ENCODE assay signal across 24 mouse cellular contexts in the genomic region with DNA sequence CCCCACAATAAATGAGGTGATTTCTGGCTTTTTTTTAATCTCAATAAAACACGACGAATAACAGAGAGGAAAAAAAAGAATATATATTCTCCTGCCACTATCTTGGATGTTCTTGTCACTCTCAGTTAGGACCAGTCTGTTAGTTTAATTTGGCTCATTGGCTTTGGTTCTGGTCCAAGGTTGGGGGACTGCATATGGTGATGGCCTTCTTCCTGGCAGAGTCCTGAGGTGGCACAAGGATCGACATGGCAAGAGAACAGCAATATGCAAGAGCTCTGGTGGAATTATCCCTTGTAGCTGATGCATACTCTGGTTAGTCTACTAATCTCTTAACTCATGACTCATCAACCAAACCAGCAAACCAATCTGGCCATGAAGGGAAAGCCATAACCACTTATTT. TPM values are rescaled to one million over a fixed set of nuclear protein-coding genes. Genes with fewer than 3 reads are reported as not detected.
DNase-seq lines count a peak whose midpoint lies in the region; ATAC-seq and TF ChIP-seq lines count a peak whose summit lies in the region.
"Had no signal": no experiment of that assay in that cellular context is flagged by ENCODE, and none has a peak within 500 bp of the region (broad histone marks: within the 10 kb centered on the region; RNA-seq: fewer than 3 reads in every experiment).

No protein-coding gene starts in this region.

- intact Hi-C loops in heart, postnatal 25 days (cut with DNase I): no loop called here

- H3K27me3 ChIP-seq in Patski: peaks cover 15% of the 10 kb centered on the region
- no peaks in the 10 kb centered on the region for H3K27me3 ChIP-seq in forebrain, embryonic 15.5 days
- no peaks in the 10 kb centered on the region for H3K27me3 ChIP-seq in midbrain, embryonic 11.5 days (ENCODE audit: control insufficient read depth, insufficient read depth, low read length)
- H3K27me3 ChIP-seq: embryonic facial prominence, embryonic 12.5 days; heart, embryonic 13.5 days; hindbrain, embryonic 12.5 days had no signal

- H3K9me3 ChIP-seq in forebrain, embryonic 15.5 days: no peaks in the 10 kb centered on the region
- H3K9me3 ChIP-seq in midbrain, embryonic 11.5 days (ENCODE audit: control insufficient read depth, low read length): no peaks in the 10 kb centered on the region
- H3K9me3 ChIP-seq: embryonic facial prominence, embryonic 12.5 days; heart, embryonic 13.5 days; hindbrain, embryonic 12.5 days had no signal

- H3K4me2 ChIP-seq in forebrain, embryonic 15.5 days (replicated peaks): no peak overlapping the region
- H3K4me2 ChIP-seq in midbrain, embryonic 11.5 days: no peak overlapping the region
- H3K4me2 ChIP-seq: embryonic facial prominence, embryonic 12.5 days; heart, embryonic 13.5 days; hindbrain, embryonic 12.5 days had no signal

- WGBS in forebrain, embryonic 15.5 days: 90% methylated on average over 3 of the region's 3 CpGs
- 96% methylated on average over 3 of the region's 3 CpGs for WGBS in midbrain, embryonic 11.5 days

- TF ChIP-seq CTCF in Patski (IDR thresholded peaks at IDR 0.05): no peak

- POLR2A ChIA-PET in Patski (lab: Charles Lee): no interaction called here

- no peak overlapping the region for H3K4me3 ChIP-seq in forebrain, embryonic 15.5 days
- no peak overlapping the region for H3K4me3 ChIP-seq in midbrain, embryonic 11.5 days (ENCODE audit: low read depth, low read length)
- H3K4me3 ChIP-seq: embryonic facial prominence, embryonic 12.5 days; heart, embryonic 13.5 days; hindbrain, embryonic 12.5 days had no signal

- H3K4me1 ChIP-seq in forebrain, embryonic 15.5 days: no peaks in the 10 kb centered on the region
- no peaks in the 10 kb centered on the region for H3K4me1 ChIP-seq in midbrain, embryonic 11.5 days (ENCODE audit: control insufficient read depth, insufficient read depth, low read length)
- H3K4me1 ChIP-seq: embryonic facial prominence, embryonic 12.5 days; heart, embryonic 13.5 days; hindbrain, embryonic 12.5 days had no signal

- H3K36me3 ChIP-seq in forebrain, embryonic 15.5 days: no peaks in the 10 kb centered on the region
- no peaks in the 10 kb centered on the region for H3K36me3 ChIP-seq in midbrain, embryonic 11.5 days (ENCODE audit: control insufficient read depth, insufficient read depth, low read length)
- H3K36me3 ChIP-seq: embryonic facial prominence, embryonic 12.5 days; heart, embryonic 13.5 days; hindbrain, embryonic 12.5 days had no signal

- peak; percentile 57 for ATAC-seq in Patski
- ATAC-seq in forebrain, embryonic 15.5 days (replicated peaks): no peak
- ATAC-seq in midbrain, embryonic 11.5 days (ENCODE audit: low FRiP score): no peak
- ATAC-seq: forebrain, embryonic 14.5 days; hindbrain, embryonic 16.5 days had no signal

- in situ Hi-C loops in Patski (cut with MboI; ENCODE audit: low pct_unique_long_range_greater_than_20kb): no loop called here

- H3K9ac ChIP-seq in forebrain, embryonic 15.5 days (replicated peaks): no peak overlapping the region
- H3K9ac ChIP-seq in midbrain, embryonic 11.5 days (ENCODE audit: low read length): no peak overlapping the region
- H3K9ac ChIP-seq: embryonic facial prominence, embryonic 12.5 days; heart, embryonic 13.5 days; hindbrain, embryonic 12.5 days had no signal

- no peak overlapping the region for H3K27ac ChIP-seq in forebrain, embryonic 15.5 days (replicated peaks)
- no peak overlapping the region for H3K27ac ChIP-seq in midbrain, embryonic 11.5 days (ENCODE audit: low read depth, low read length)
- H3K27ac ChIP-seq: embryonic facial prominence, embryonic 12.5 days; heart, embryonic 13.5 days; hindbrain, embryonic 12.5 days had no signal

- DNase-seq in Patski (ENCODE audit: low read depth, low spot score): peak; percentile 9
- DNase-seq in cerebellum, adult 11 months: peak; percentile 52
- DNase-seq in cerebellum, adult 8-10 months: peak; percentile 55
- peak; percentile 85 to 92 for DNase-seq in cerebellum, postnatal 14 days
- DNase-seq in lung, adult 18-20 months: no peak
- DNase-seq in midbrain, embryonic 11.5 days (ENCODE audit: low spot score, missing footprints): no peak
- no peak for DNase-seq in heart, postnatal 25 days (ENCODE audit: low spot score)
- DNase-seq: adrenal gland, postnatal 10 days; gastrocnemius, postnatal 36 days; heart, adult 11 months; heart, postnatal 4 days; kidney, adult 18-20 months had no signal

- CTCF ChIA-PET in Patski (lab: Charles Lee): no interaction called here

RNA-seq across cellular contexts. Expression of gene Spata19, which starts 9.6 kb away (rescaled TPM):
- not detected for polyA plus RNA-seq in Patski (2021)
- not detected in 2 replicates for polyA plus RNA-seq in forebrain, embryonic 15.5 days (2015; fragmentation: Nextera tagmentation; extraction: Ambion mirVana)
- not detected in 2 replicates for polyA plus RNA-seq in midbrain, embryonic 11.5 days (2014; fragmentation: Nextera tagmentation; extraction: Ambion mirVana)
- total RNA-seq in heart, postnatal 25 days (2021): not detected
- total RNA-seq: adrenal gland, postnatal 10 days; adrenal gland, postnatal 4 days; ES-E14; gastrocnemius, adult 8-10 months; gastrocnemius, postnatal 36 days; heart, postnatal 4 days had no signal
- polyA plus RNA-seq: embryonic facial prominence, embryonic 12.5 days; heart, embryonic 13.5 days; heart, postnatal 0 days; hindbrain, embryonic 12.5 days; hindbrain, embryonic 16.5 days; intestine, embryonic 14.5 days; kidney, embryonic 14.5 days had no signal

Comparison
In these comparisons a context has a peak if more than half of its experiments do, and no peak if none do; other contexts are left out.
1. DNase-seq: peak in Patski (single experiment), cerebellum, adult 11 months (single experiment), cerebellum, adult 8-10 months (single experiment) and cerebellum, postnatal 14 days (2 of 2); none in lung, adult 18-20 months (0 of 2), midbrain, embryonic 11.5 days (single experiment) and heart, postnatal 25 days (single experiment).